Mouse (Mus musculus) liver, postnatal 0 days (tissue): ENCODE measurements around the gene Tle1. TPM values are rescaled to one million over a fixed set of nuclear protein-coding genes. Genes with fewer than 3 reads are reported as not detected.

ENCODE experiments used
- ATAC-seq: fragments of 200-750 bp; cut with Nextera tagmentation; 2 replicates; pipeline ENCODE4 v1.8.0; 2017; ENCODE audit warnings: mild to moderate bottlenecking, moderate library complexity
- DNase-seq: peaks from one replicate; pipeline ENCODE4 v3.0.0-alpha.2; 2016
- H3K27ac ChIP-seq: fragments of 300-500 bp; sonication (generic); 2 replicates; pipeline ENCODE4 v1.5.1; 2014; ENCODE audit warnings: antibody characterized with exemption, moderate library complexity, mild to moderate bottlenecking, low read depth
- H3K27me3 ChIP-seq: fragments of 300-500 bp; sonication (generic); 2 replicates; pipeline ENCODE4 v1.6.1; 2014; ENCODE audit warnings: low read length, control low read depth, mixed read lengths; ENCODE audit not compliant: insufficient read depth
- H3K36me3 ChIP-seq: fragments of 300-500 bp; sonication (generic); replicated peaks from 2 replicates; pipeline ENCODE4 v1.6.1; 2014; ENCODE audit warnings: mild to moderate bottlenecking, control low read depth, low read length, moderate library complexity, mixed read lengths; ENCODE audit not compliant: insufficient read depth
- H3K4me1 ChIP-seq: fragments of 300-500 bp; sonication (generic); 2 replicates; pipeline ENCODE4 v1.6.1; 2014; ENCODE audit warnings: antibody characterized with exemption, mild to moderate bottlenecking, control low read depth; ENCODE audit not compliant: insufficient read depth
- H3K4me2 ChIP-seq: fragments of 300-500 bp; sonication (generic); 2 replicates; pipeline ENCODE4 v1.6.1; 2014; ENCODE audit warnings: low read depth, mild to moderate bottlenecking, low read length, moderate library complexity, mixed read lengths
- H3K4me3 ChIP-seq: fragments of 300-500 bp; sonication (generic); 2 replicates; pipeline ENCODE4 v1.5.1; 2014; ENCODE audit warnings: low read depth, low read length
- H3K9ac ChIP-seq: fragments of 300-500 bp; sonication (generic); replicated peaks from 2 replicates; pipeline ENCODE4 v1.6.1; 2014; ENCODE audit warnings: mild to moderate bottlenecking, moderate library complexity
- H3K9me3 ChIP-seq: fragments of 300-500 bp; sonication (generic); 2 replicates; pipeline ENCODE4 v1.6.1; 2016; ENCODE audit warnings: mild to moderate bottlenecking, control low read depth, low read length, mixed read lengths
- CTCF ChIP-seq: sonication (generic); IDR thresholded peaks from 2 replicates; pipeline ENCODE4 v1.5.1; 2016; ENCODE audit warnings: antibody characterized with exemption, low read depth
- EP300 ChIP-seq: IDR thresholded peaks from 2 replicates; pipeline ENCODE4 v1.6.1; 2016; ENCODE audit warnings: antibody characterized with exemption, low read depth, mild to moderate bottlenecking
- WGBS: fragments of 180-500 bp; shearing (Covaris S2); extraction: QIAGEN DNeasy Blood & Tissue Kit; methylation state at CpG from one replicate; pipeline ENCODE4 v1.1.7; 2014; ENCODE audit not compliant: insufficient replicate concordance; 5-methylcytosine and 5-hydroxymethylcytosine counted together
- polyA plus RNA-seq: library from polyadenylated mRNA; unstranded; fragments of >200 nt; fragmentation: Nextera tagmentation; extraction: Ambion mirVana; gene quantifications from 2 replicates; pipeline ENCODE4 v1.2.1, GENCODE M21; 2015

The Tle1 gene
- 20.3 and 21.2 TPM in 2 replicates for polyA plus RNA-seq

- ATAC-seq (peak; percentile 85), DNase-seq (peak; percentile 98)
- Histone ChIP-seq H3K4me2 (peak within 1 kb of the TSS; percentile 80), H3K9ac (peak within 1 kb of the TSS; percentile 87), H3K4me3 (peak within 1 kb of the TSS; percentile 79), H3K4me1 (no peaks in the 10 kb centered on the region), H3K36me3 (no peaks in the 10 kb centered on the region; the same call in 1 of the 2 replicates), H3K27ac (peak within 1 kb of the TSS; percentile 95), H3K27me3 (0 out of 2 replicates have a peak, but pooled peaks cover 3% of the 10 kb centered on the region), H3K9me3 (no peaks in the 10 kb centered on the region)
- under 1% methylated on average over 92 of the region's 107 CpGs for WGBS
- TF ChIP-seq CTCF (no peak), EP300 (no peak)
These were observed at the start of gene Tle1 for GRCm38 (mm10) chr4:72200559-72201409. Tle1 (minus strand) TSS chr4:72200919.

DNA sequence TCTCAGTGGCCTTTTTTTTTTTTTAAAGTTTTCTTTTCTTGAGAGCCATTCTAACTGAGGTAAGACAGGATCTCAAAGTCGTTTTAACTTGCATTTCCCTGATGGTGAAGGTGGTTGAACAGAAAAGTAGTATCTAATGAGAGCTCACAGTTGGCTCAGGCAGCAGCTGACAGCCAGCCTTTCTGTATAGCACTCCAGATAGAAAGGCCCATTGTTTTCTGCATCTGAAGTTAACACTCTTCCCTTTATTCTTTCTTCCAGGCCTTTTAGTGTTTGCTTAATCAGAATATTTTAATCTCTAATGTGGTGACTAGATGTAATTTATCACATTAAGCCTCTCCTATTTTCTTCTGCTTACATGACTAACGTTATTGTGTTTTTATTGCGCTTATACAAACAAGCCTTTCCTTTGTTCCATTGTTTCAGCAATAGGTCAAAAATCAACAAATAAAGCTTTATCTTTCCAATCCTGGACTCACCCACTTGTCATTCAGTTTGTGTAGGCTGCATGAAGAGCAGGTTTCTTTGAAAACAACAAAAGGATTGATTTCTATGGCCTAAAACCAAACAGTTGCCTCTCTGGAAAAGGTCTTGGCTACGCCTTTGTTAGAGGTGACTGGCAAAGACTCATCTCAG, 33.0 kb upstream of the Tle1 start:
- Histone ChIP-seq H3K9ac (no peak overlapping the region), H3K27me3 (no peaks in the 10 kb centered on the region), H3K27ac (no peak overlapping the region), H3K4me3 (no peak overlapping the region), H3K36me3 (no peaks in the 10 kb centered on the region), H3K4me1 (no peaks in the 10 kb centered on the region), H3K4me2 (no peak overlapping the region), H3K9me3 (no peaks in the 10 kb centered on the region)
- no peak for DNase-seq
- 44% methylated on average over 4 of the region's 4 CpGs for WGBS
- no peak for ATAC-seq
- TF ChIP-seq EP300 = no peak
- no peak for TF ChIP-seq CTCF

DNA sequence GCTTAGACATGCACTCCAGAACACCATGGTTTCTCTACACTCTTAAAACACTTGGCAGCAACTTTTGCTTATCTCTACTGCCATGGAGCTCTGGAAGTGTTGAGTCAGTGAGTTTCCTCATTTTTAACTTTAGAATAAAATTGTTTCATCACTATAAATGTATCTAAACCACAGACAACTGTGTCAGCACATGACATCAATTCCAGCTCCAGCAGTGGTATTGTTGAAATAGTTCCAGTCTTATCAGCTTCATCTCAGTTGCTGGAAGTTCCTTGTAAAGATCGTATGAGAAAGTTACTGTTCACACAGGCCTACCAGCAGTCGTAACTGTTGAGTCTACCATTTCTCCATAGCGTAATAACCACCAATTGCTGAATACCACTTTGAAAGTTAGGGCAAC, 31.5 kb upstream of the Tle1 start:
- Histone ChIP-seq H3K9ac (no peak overlapping the region), H3K4me1 (no peaks in the 10 kb centered on the region), H3K4me3 (no peak overlapping the region), H3K9me3 (no peaks in the 10 kb centered on the region), H3K4me2 (no peak overlapping the region), H3K36me3 (no peaks in the 10 kb centered on the region), H3K27me3 (no peaks in the 10 kb centered on the region), H3K27ac (no peak overlapping the region)
- no peak for DNase-seq
- no peak for ATAC-seq
- 48% methylated on average over 3 of the region's 3 CpGs for WGBS
- TF ChIP-seq CTCF (no peak), EP300 (no peak)

- H3K36me3 ChIP-seq = no peaks in the 10 kb centered on the region
- H3K9me3 ChIP-seq = no peaks in the 10 kb centered on the region
- H3K9ac ChIP-seq = no peak overlapping the region
- DNase-seq (no peak), ATAC-seq (no peak)
- H3K27me3 ChIP-seq = no peaks in the 10 kb centered on the region
- no peak overlapping the region for H3K4me3 ChIP-seq
- no peak overlapping the region for H3K4me2 ChIP-seq
- no peak overlapping the region for H3K27ac ChIP-seq
- no peaks in the 10 kb centered on the region for H3K4me1 ChIP-seq
- TF ChIP-seq CTCF (no peak), EP300 (no peak)
These were observed 30.1 kb upstream of the Tle1 start for GRCm38 (mm10) chr4:72230832-72231231.

GRCm38 (mm10) chr4:72221629-72222028, 20.9 kb upstream of the Tle1 start:
- H3K4me3 ChIP-seq = no peak overlapping the region
- H3K4me1 ChIP-seq = no peaks in the 10 kb centered on the region
- no peak overlapping the region for H3K9ac ChIP-seq
- 78% methylated on average over 3 of the region's 3 CpGs for WGBS
- no peak for TF ChIP-seq CTCF
- no peak overlapping the region for H3K27ac ChIP-seq
- no peaks in the 10 kb centered on the region for H3K9me3 ChIP-seq
- DNase-seq = no peak
- H3K4me2 ChIP-seq = no peak overlapping the region
- no peaks in the 10 kb centered on the region for H3K27me3 ChIP-seq
- no peak for ATAC-seq
- no peaks in the 10 kb centered on the region for H3K36me3 ChIP-seq

DNA sequence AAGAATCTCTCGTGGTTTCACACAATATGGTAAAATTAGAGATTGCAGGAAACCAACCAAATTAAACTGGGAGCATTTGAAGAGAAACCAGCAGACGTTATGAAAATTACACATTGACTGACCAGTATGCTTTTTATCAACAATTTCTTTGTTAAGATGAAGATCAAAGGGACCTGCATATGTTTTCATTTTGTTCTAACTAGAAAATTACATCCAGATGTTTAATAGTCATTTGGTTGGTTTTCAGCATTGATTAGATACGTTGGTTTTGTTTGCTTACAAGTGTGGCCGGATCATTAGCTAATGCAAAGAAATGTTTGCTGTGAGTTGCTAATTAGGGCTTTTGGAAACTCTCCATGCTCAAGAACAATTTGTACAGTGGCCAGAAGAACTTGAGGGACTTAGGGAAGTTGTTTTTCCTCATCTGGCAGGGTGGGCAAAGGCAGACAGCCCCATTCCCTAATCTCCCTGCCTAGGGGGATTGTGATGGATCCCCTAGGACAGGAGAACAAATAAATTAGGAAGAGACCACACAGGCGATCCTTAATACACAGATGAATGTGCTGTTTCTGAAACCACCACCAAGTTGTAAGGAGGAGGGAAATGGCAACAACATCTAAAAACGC, 3.8 kb upstream of the Tle1 start:
- Histone ChIP-seq H3K9me3 (no peaks in the 10 kb centered on the region), H3K9ac (no peak overlapping the region), H3K36me3 (no peaks in the 10 kb centered on the region), H3K4me3 (no peak overlapping the region), H3K27me3 (0 out of 2 replicates have a peak, but pooled peaks cover 3% of the 10 kb centered on the region), H3K4me2 (no peak overlapping the region; the same call in 1 of the 2 replicates), H3K4me1 (no peaks in the 10 kb centered on the region), H3K27ac (no peak overlapping the region)
- WGBS = 30% methylated on average over 6 of the region's 6 CpGs
- ATAC-seq = no peak
- no peak for TF ChIP-seq CTCF
- TF ChIP-seq EP300 = no peak
- DNase-seq = no peak
